Mouse (Mus musculus): ENCODE measurements at regions not wholly inside any gene's neighbourhood (a gene's known extent, or its start where the extent isn't known, plus 50 kb on each side); places are given as distances from the start of the nearest gene placed in this dataset.

- DNase-seq (ENCODE audit: low spot score) (no peak), ATAC-seq (ENCODE audit: insufficient read depth, low read depth) (no peak)
- H3K4me2 ChIP-seq (ENCODE audit: low read depth, low read length) = no peak overlapping the region
- no peaks in the 10 kb centered on the region for H3K4me1 ChIP-seq (ENCODE audit: control insufficient read depth, insufficient read depth)
- no peak overlapping the region for H3K27ac ChIP-seq (ENCODE audit: low read depth)
- no peak overlapping the region for H3K9ac ChIP-seq (replicated peaks; ENCODE audit: low read depth, low read length)
- H3K9me3 ChIP-seq (replicated peaks; ENCODE audit: control insufficient read depth, low read length) = no peaks in the 10 kb centered on the region
- H3K36me3 ChIP-seq (replicated peaks; ENCODE audit: control insufficient read depth, insufficient read depth, low read length) = no peaks in the 10 kb centered on the region
- no peak overlapping the region for H3K4me3 ChIP-seq (ENCODE audit: low read depth, low read length)
- 63% methylated on average over 6 of the region's 6 CpGs for WGBS
- no peak for TF ChIP-seq CTCF (IDR thresholded peaks at IDR 0.05; ENCODE audit: low read depth)
- H3K27me3 ChIP-seq (ENCODE audit: control insufficient read depth, insufficient read depth, low read length) = no peaks in the 10 kb centered on the region
Measured at GRCm38 (mm10) chr7:88185120-88185796, 92.6 kb upstream of the Ctsc start.

GRCm38 (mm10) chr7:88187555-88187954, 90.3 kb upstream of the Ctsc start:
- Histone ChIP-seq H3K27me3 (ENCODE audit: control insufficient read depth, insufficient read depth, low read length) (no peaks in the 10 kb centered on the region), H3K4me1 (ENCODE audit: control insufficient read depth, insufficient read depth) (no peaks in the 10 kb centered on the region), H3K36me3 (replicated peaks; ENCODE audit: control insufficient read depth, insufficient read depth, low read length) (no peaks in the 10 kb centered on the region), H3K4me2 (ENCODE audit: low read depth, low read length) (no peak overlapping the region), H3K9ac (replicated peaks; ENCODE audit: low read depth, low read length) (no peak overlapping the region), H3K27ac (ENCODE audit: low read depth) (no peak overlapping the region), H3K9me3 (replicated peaks; ENCODE audit: control insufficient read depth, low read length) (no peaks in the 10 kb centered on the region), H3K4me3 (ENCODE audit: low read depth, low read length) (no peak overlapping the region)
- ATAC-seq (ENCODE audit: insufficient read depth, low read depth) = no peak
- 42% methylated on average over 2 of the region's 2 CpGs for WGBS
- DNase-seq (ENCODE audit: low spot score) = no peak
- TF ChIP-seq CTCF (IDR thresholded peaks at IDR 0.05; ENCODE audit: low read depth) (no peak), EP300 (IDR thresholded peaks at IDR 0.05; ENCODE audit: low read depth) (no peak)

DNA sequence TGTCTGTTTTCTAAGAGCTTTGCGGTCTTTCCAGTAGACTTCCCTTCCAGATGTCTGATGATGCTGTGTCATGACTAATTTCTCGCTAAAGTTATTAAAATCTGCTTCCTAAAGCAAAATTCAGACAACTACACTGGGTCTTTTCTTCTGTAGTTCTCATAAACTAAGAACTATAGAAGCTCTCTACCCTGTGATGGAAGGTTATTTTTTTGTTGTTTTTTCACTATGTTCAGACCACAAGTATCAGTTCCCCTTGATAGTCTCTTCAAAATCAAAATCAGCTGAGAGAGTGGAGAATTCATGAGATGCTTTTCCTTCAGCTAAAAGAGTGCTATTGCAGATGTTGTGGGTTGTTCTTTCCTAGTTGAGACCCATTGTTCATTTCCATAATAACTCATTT, 85.1 kb upstream of the Ctsc start:
- H3K9me3 ChIP-seq (replicated peaks; ENCODE audit: control insufficient read depth, low read length) = no peaks in the 10 kb centered on the region
- H3K4me3 ChIP-seq (ENCODE audit: low read depth, low read length) = no peak overlapping the region
- H3K36me3 ChIP-seq (replicated peaks; ENCODE audit: control insufficient read depth, insufficient read depth, low read length) = no peaks in the 10 kb centered on the region
- no peak for ATAC-seq (ENCODE audit: insufficient read depth, low read depth)
- H3K27me3 ChIP-seq (ENCODE audit: control insufficient read depth, insufficient read depth, low read length) = no peaks in the 10 kb centered on the region
- no peak for DNase-seq (ENCODE audit: low spot score)
- H3K4me1 ChIP-seq (ENCODE audit: control insufficient read depth, insufficient read depth) = no peaks in the 10 kb centered on the region
- WGBS = 85% methylated on average over 2 of the region's 2 CpGs
- TF ChIP-seq CTCF (IDR thresholded peaks at IDR 0.05; ENCODE audit: low read depth) (no peak), EP300 (IDR thresholded peaks at IDR 0.05; ENCODE audit: low read depth) (no peak)
- no peak overlapping the region for H3K4me2 ChIP-seq (ENCODE audit: low read depth, low read length)
- no peak overlapping the region for H3K9ac ChIP-seq (replicated peaks; ENCODE audit: low read depth, low read length)
- H3K27ac ChIP-seq (ENCODE audit: low read depth) = no peak overlapping the region

- Histone ChIP-seq H3K27ac (ENCODE audit: low read depth) (no peak overlapping the region), H3K4me2 (ENCODE audit: low read depth, low read length) (no peak overlapping the region), H3K4me1 (ENCODE audit: control insufficient read depth, insufficient read depth) (no peaks in the 10 kb centered on the region), H3K4me3 (ENCODE audit: low read depth, low read length) (no peak overlapping the region), H3K9me3 (replicated peaks; ENCODE audit: control insufficient read depth, low read length) (no peaks in the 10 kb centered on the region), H3K27me3 (ENCODE audit: control insufficient read depth, insufficient read depth, low read length) (no peaks in the 10 kb centered on the region), H3K9ac (replicated peaks; ENCODE audit: low read depth, low read length) (no peak overlapping the region), H3K36me3 (replicated peaks; ENCODE audit: control insufficient read depth, insufficient read depth, low read length) (no peaks in the 10 kb centered on the region)
- no peak for ATAC-seq (ENCODE audit: insufficient read depth, low read depth)
- no peak for DNase-seq (ENCODE audit: low spot score)
- WGBS = 37% methylated on average over 4 of the region's 4 CpGs
- no peak for TF ChIP-seq EP300 (IDR thresholded peaks at IDR 0.05; ENCODE audit: low read depth)
- no peak for TF ChIP-seq CTCF (IDR thresholded peaks at IDR 0.05; ENCODE audit: low read depth)
Measured at GRCm38 (mm10) chr7:88199043-88199442, 78.8 kb upstream of the Ctsc start.

DNA sequence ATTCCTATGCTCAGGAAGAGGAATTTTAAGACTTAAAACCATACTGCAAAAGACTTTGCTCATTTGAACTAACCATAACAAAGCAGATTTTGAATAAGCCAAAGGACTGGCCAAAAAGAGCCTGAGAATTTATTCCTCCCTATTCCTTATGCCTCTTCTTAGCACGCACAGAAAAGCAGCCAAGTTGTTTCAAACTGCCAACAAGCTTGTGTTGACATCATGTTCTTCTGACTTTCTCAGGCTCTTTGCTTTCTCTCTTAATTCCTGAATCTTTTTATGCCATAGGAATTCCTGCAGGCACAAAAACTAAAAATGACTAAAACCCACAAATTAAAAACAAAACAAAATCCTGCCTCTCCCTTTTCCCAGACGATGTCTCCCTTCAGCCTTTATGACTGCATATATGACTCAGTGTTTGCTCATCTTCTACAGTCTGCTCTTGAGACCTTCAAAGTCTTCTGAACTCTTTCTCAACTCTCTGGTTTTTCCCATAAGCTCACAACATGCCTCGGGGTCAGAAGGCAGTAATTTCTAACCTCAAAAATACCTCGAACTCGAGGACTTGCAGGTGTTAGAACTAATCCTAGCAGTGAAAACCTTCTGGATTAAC, 77.9 kb upstream of the Ctsc start:
- WGBS = 69% methylated on average over 5 of the region's 5 CpGs
- no peak overlapping the region for H3K27ac ChIP-seq (ENCODE audit: low read depth)

More for the DNA sequence above, 77.9 kb upstream of the Ctsc start:
- H3K4me2 ChIP-seq (ENCODE audit: low read depth, low read length) = no peak overlapping the region
- no peaks in the 10 kb centered on the region for H3K36me3 ChIP-seq (replicated peaks; ENCODE audit: control insufficient read depth, insufficient read depth, low read length)
- ATAC-seq (ENCODE audit: insufficient read depth, low read depth) (no peak), DNase-seq (ENCODE audit: low spot score) (no peak)
- no peaks in the 10 kb centered on the region for H3K9me3 ChIP-seq (replicated peaks; ENCODE audit: control insufficient read depth, low read length)
- H3K9ac ChIP-seq (replicated peaks; ENCODE audit: low read depth, low read length) = no peak overlapping the region
- H3K4me1 ChIP-seq (ENCODE audit: control insufficient read depth, insufficient read depth) = no peaks in the 10 kb centered on the region
- no peaks in the 10 kb centered on the region for H3K27me3 ChIP-seq (ENCODE audit: control insufficient read depth, insufficient read depth, low read length)
- no peak overlapping the region for H3K4me3 ChIP-seq (ENCODE audit: low read depth, low read length)
- TF ChIP-seq EP300 (IDR thresholded peaks at IDR 0.05; ENCODE audit: low read depth) (no peak), CTCF (IDR thresholded peaks at IDR 0.05; ENCODE audit: low read depth) (no peak)

Measured in heart, postnatal 0 days (tissue).